Mouse (Mus musculus): Measurements from ENCODE around the gene Eya3.

DNA sequence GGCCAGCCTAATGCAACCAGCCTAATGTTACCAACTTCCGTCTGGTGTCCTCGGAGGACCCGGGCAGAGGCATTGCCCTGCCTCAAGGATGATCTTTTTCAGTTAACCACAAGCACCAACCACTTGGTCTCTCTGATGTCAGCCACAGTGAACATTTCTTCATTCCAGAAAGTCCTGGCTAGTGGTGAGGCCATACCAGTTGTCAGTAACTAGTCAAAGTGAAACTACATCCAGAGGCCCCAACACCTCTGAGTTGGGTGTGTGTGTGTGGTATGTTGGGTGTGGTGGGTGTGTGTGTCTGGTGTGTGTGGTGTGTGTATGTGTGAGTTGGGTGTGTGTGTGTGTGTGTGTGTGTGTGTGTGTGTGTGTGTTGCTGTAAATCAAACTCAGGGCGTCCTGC is 110.0 kb downstream of the Eya3 start:
- TF ChIP-seq CTCF (IDR thresholded peaks at IDR 0.05; ENCODE audit: low read depth, low read length) (no peak), POLR2A (IDR thresholded peaks at IDR 0.05; ENCODE audit: insufficient read depth, low read length) (no peak), EP300 (IDR thresholded peaks at IDR 0.05; ENCODE audit: insufficient read depth, low read depth, low read length) (no peak)
